Mouse (Mus musculus) thymus, adult 2 months (tissue): Measurements from ENCODE around the gene Hist1h1c.

ENCODE experiments used
- CTCF ChIP-seq: fragments of 200-500 bp; IDR thresholded peaks from 2 replicates; pipeline ENCODE4 v1.5.1; 2012; ENCODE audit warnings: mild to moderate bottlenecking, control low read depth, low read length, moderate library complexity, borderline replicate concordance; ENCODE audit not compliant: control insufficient read depth, poor library complexity, insufficient read depth; ENCODE audit errors: extremely low read depth
- POLR2A ChIP-seq: fragments of 200-500 bp; IDR thresholded peaks from 2 replicates; pipeline ENCODE4 v1.6.1; 2012; ENCODE audit warnings: mild to moderate bottlenecking, low read length, control low read depth, moderate library complexity; ENCODE audit not compliant: control insufficient read depth, poor library complexity, insufficient read depth; ENCODE audit errors: extremely low read depth

DNA sequence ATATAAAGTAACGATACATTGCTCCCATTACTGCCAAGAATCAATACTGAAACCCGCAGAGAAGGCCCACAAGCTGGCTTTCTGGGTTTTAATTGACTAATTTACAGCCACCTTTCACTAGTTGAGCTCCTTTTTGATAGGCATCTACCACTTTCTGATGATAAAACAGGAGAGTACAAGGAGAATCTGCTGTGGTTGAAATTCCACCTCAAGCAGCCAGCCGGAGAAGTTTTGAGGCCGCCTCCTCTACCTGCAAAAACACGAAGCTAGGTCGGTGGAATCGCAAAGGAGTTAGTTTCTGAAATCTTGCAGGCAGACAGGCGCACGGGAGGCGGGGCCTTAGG, 24.6 kb downstream of the Hist1h1c start:
- TF ChIP-seq CTCF: no peak
- TF ChIP-seq POLR2A: no peak
